Mouse (Mus musculus) kidney, embryonic 16.5 days (tissue): ENCODE measurements around the gene Btbd2. TPM values are rescaled to one million over a fixed set of nuclear protein-coding genes. Genes with fewer than 3 reads are reported as not detected.

Source experiments
- ATAC-seq: fragments of 200-750 bp; cut with Nextera tagmentation; 2 replicates; pipeline ENCODE4 v1.8.0; 2017; ENCODE audit warnings: moderate TSS enrichment; ENCODE audit not compliant: low FRiP score, low TSS enrichment
- H3K27ac ChIP-seq: fragments of 300-500 bp; sonication (generic); 2 replicates; pipeline ENCODE4 v1.5.1; 2014; ENCODE audit warnings: low read length
- H3K27me3 ChIP-seq: fragments of 300-500 bp; sonication (generic); 2 replicates; pipeline ENCODE4 v1.6.1; 2014; ENCODE audit warnings: low read length, control low read depth, mixed read lengths; ENCODE audit not compliant: insufficient read depth
- H3K36me3 ChIP-seq: fragments of 300-500 bp; sonication (generic); 2 replicates; pipeline ENCODE4 v1.6.1; 2014; ENCODE audit warnings: low read length, control low read depth, mixed read lengths; ENCODE audit not compliant: insufficient read depth
- H3K4me1 ChIP-seq: fragments of 300-500 bp; sonication (generic); 2 replicates; pipeline ENCODE4 v1.6.1; 2014; ENCODE audit warnings: low read length, control low read depth, mixed read lengths; ENCODE audit not compliant: insufficient read depth
- H3K4me2 ChIP-seq: fragments of 300-500 bp; sonication (generic); replicated peaks from 2 replicates; pipeline ENCODE4 v1.6.1; 2014; ENCODE audit warnings: low read depth, low read length
- H3K4me3 ChIP-seq: fragments of 300-500 bp; sonication (generic); 2 replicates; pipeline ENCODE4 v1.5.1; 2014; ENCODE audit warnings: mild to moderate bottlenecking, low read length
- H3K9ac ChIP-seq: fragments of 300-500 bp; sonication (generic); replicated peaks from 2 replicates; pipeline ENCODE4 v1.6.1; 2014; ENCODE audit warnings: low read length
- H3K9me3 ChIP-seq: fragments of 300-500 bp; sonication (generic); 2 replicates; pipeline ENCODE4 v1.6.1; 2016; ENCODE audit warnings: low read length, control low read depth
- whole genome bisulfite sequencing: fragments of 180-500 bp; shearing (Covaris S2); extraction: QIAGEN DNeasy Blood & Tissue Kit; methylation state at CpG from one replicate; pipeline ENCODE4 v1.1.7; 2014; 5-methylcytosine and 5-hydroxymethylcytosine counted together
- polyA plus RNA-seq: library from polyadenylated mRNA; unstranded; fragments of >200 nt; fragmentation: Nextera tagmentation; extraction: Ambion mirVana; gene quantifications from 2 replicates; pipeline ENCODE4 v1.2.1, GENCODE M21; 2015

The Btbd2 gene
- polyA plus RNA-seq, 1 experiment from 2014 or later = 74.8 TPM

DNA sequence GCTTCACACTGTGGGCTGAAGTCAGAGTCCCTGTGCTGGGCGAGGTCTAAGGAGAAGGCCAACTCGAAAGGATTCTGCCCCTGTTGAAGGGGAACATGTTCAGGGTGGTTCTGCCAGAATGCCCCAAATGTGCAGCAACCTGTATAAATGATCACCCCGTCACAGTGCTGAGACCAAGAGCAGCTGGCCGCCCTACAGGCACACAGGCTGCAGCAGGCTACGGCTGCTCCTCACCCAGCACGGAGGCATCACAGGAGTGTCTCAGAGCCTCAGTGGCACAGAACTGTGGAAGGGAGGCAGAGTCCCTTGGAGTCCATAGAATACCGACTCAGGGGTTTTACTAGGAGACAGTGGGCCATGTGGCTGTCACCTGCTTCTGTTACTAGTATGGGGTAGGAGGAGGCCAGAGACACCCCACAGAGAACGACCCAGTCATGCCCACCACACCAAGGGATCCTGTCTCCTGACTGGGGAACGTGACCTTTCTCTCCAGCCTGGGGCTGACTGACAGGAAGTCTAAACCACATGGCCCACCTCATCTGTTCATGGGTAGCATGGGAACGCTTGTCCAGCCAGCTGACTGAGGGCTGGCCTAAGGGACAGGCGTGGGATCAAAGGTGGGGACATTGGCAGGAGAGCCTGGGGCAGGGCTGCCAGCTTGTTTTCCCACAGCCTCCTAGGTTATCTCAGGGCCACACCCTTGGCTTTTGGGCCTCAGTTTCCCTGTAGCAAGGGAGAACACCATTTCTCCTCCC is 15.2 kb upstream of the Btbd2 start:
- Histone ChIP-seq H3K4me2 (no peak overlapping the region), H3K9ac (no peak overlapping the region; the same call in 1 of the 2 replicates), H3K4me3 (no peak overlapping the region), H3K9me3 (no peaks in the 10 kb centered on the region), H3K27ac (no peak overlapping the region), H3K27me3 (no peaks in the 10 kb centered on the region), H3K4me1 (peaks cover 31% of the 10 kb centered on the region), H3K36me3 (peaks cover 60% of the 10 kb centered on the region)
- 83% methylated on average over 11 of the region's 11 CpGs for WGBS
- ATAC-seq = no peak

DNA sequence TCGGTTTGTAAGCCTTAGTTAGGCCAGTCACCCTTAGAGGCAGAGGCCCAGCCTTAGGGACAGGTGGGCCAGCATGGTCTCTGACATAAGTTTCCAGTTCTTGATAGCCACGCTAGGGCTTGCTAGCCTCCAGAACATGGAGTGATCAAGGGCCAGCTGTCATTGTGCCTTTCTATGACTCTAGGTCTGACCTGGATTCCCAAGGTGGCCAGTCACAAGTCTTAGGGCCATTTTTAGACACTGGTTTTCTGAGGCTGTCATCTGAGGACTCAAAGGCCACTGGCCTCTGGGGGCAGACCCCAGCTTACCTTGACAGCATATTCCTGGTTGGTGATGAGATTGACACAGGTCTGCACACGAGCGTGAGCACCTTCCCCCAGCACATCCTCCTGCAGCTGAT is 14.4 kb upstream of the Btbd2 start:
- Histone ChIP-seq H3K9me3 (no peaks in the 10 kb centered on the region), H3K27ac (no peak overlapping the region), H3K9ac (no peak overlapping the region), H3K36me3 (peaks cover 69% of the 10 kb centered on the region), H3K4me1 (peaks cover 36% of the 10 kb centered on the region), H3K4me2 (no peak overlapping the region), H3K4me3 (no peak overlapping the region), H3K27me3 (no peaks in the 10 kb centered on the region)
- no peak for ATAC-seq
- 84% methylated on average over 4 of the region's 4 CpGs for WGBS

- WGBS = 92% methylated on average over 2 of the region's 2 CpGs
These were observed 13.7 kb upstream of the Btbd2 start for GRCm38 (mm10) chr10:80670531-80670930.

GRCm38 (mm10) chr10:80669737-80670485 is 13.0 kb upstream of the Btbd2 start:
- no peak overlapping the region for H3K4me2 ChIP-seq
- no peak overlapping the region for H3K27ac ChIP-seq
- 92% methylated on average over 7 of the region's 7 CpGs for WGBS
- H3K4me1 ChIP-seq = peaks cover 48% of the 10 kb centered on the region
- peaks cover 74% of the 10 kb centered on the region for H3K36me3 ChIP-seq
- no peaks in the 10 kb centered on the region for H3K27me3 ChIP-seq
- no peaks in the 10 kb centered on the region for H3K9me3 ChIP-seq
- H3K9ac ChIP-seq = no peak overlapping the region; the same call in 1 of the 2 replicates
- H3K4me3 ChIP-seq = no peak overlapping the region
- ATAC-seq = no peak

More at GRCm38 (mm10) chr10:80670531-80670930, 13.7 kb upstream of the Btbd2 start:
- H3K9ac ChIP-seq = no peak overlapping the region; the same call in 1 of the 2 replicates
- no peak for ATAC-seq
- no peaks in the 10 kb centered on the region for H3K27me3 ChIP-seq
- no peak overlapping the region for H3K27ac ChIP-seq
- no peaks in the 10 kb centered on the region for H3K9me3 ChIP-seq
- H3K4me3 ChIP-seq = no peak overlapping the region
- H3K4me1 ChIP-seq = peaks cover 43% of the 10 kb centered on the region
- no peak overlapping the region for H3K4me2 ChIP-seq
- peaks cover 74% of the 10 kb centered on the region for H3K36me3 ChIP-seq

- Histone ChIP-seq H3K27me3 (no peaks in the 10 kb centered on the region), H3K4me1 (peaks cover 48% of the 10 kb centered on the region)
- WGBS = 82% methylated on average over 12 of the region's 12 CpGs
These were observed 12.1 kb upstream of the Btbd2 start for GRCm38 (mm10) chr10:80669018-80669417.

DNA sequence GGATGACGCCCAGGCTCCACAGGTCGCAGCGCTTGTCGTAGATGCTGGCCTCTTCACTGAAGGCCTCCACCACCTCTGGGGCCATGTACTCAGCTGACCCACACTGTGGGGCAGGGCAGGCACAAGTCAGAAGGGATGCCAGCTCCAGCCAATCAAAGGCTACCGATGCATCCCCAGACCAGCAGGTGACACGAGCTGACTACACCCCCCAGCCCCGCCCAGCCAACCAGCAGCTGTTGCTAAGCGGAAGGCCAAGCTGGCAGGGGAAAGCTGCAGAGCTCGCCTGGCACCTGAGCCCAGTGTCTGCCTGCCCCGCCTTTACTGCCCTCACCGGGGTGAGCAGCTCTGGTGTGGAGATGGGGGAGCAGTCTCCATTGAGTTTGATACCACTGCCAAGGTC is 11.7 kb upstream of the Btbd2 start:
- Histone ChIP-seq H3K9me3 (no peaks in the 10 kb centered on the region), H3K27ac (no peak overlapping the region), H3K4me3 (no peak overlapping the region), H3K36me3 (peaks cover 72% of the 10 kb centered on the region), H3K4me1 (peaks cover 47% of the 10 kb centered on the region), H3K4me2 (no peak overlapping the region), H3K27me3 (no peaks in the 10 kb centered on the region), H3K9ac (no peak overlapping the region)
- WGBS = 78% methylated on average over 11 of the region's 11 CpGs
- ATAC-seq = no peak

More at GRCm38 (mm10) chr10:80669018-80669417, 12.1 kb upstream of the Btbd2 start:
- H3K36me3 ChIP-seq = peaks cover 74% of the 10 kb centered on the region
- no peak overlapping the region for H3K27ac ChIP-seq
- no peak for ATAC-seq
- no peak overlapping the region for H3K4me2 ChIP-seq
- no peaks in the 10 kb centered on the region for H3K9me3 ChIP-seq
- no peak overlapping the region for H3K4me3 ChIP-seq
- no peak overlapping the region for H3K9ac ChIP-seq

GRCm38 (mm10) chr10:80666837-80667412 is 10.1 kb upstream of the Btbd2 start:
- Histone ChIP-seq H3K4me2 (no peak overlapping the region), H3K4me3 (no peak overlapping the region), H3K4me1 (peaks cover 40% of the 10 kb centered on the region), H3K9me3 (no peaks in the 10 kb centered on the region), H3K27me3 (no peaks in the 10 kb centered on the region), H3K36me3 (peaks cover 61% of the 10 kb centered on the region), H3K27ac (no peak overlapping the region), H3K9ac (no peak overlapping the region)
- 73% methylated on average over 19 of the region's 19 CpGs for WGBS
- no peak for ATAC-seq

GRCm38 (mm10) chr10:80665981-80666733 is 9.3 kb upstream of the Btbd2 start:
- H3K4me2 ChIP-seq = no peak overlapping the region
- ATAC-seq = no peak
- WGBS = 58% methylated on average over 10 of the region's 10 CpGs
- peak overlapping the region; percentile 93 for H3K27ac ChIP-seq
- H3K27me3 ChIP-seq = no peaks in the 10 kb centered on the region
- H3K4me1 ChIP-seq = peaks cover 40% of the 10 kb centered on the region
- no peak overlapping the region for H3K4me3 ChIP-seq
- H3K9me3 ChIP-seq = no peaks in the 10 kb centered on the region
- 0 out of 2 replicates have a peak overlapping the region, but pooled peaks have one; percentile 8 for H3K9ac ChIP-seq
- peaks cover 53% of the 10 kb centered on the region for H3K36me3 ChIP-seq

DNA sequence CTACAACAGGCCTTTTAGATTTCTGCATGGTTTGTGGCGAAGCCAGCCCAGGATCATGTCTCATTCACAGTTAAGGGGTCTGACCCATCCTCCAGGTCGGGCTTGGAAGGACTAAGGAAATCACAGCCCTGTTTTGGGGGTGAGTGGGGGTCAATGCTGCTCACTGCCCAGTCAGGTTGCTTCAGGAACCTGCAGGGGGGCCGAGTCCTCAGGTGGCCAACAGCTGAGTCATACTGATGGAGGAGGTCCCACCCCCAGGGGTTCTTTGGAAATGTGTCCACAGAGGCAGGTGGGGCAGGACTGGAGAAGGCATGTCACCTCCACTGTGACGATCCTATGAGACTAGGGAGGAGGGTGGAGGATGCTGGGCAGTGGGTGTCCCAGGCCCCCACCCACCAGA is 8.6 kb upstream of the Btbd2 start:
- H3K9ac ChIP-seq = peak overlapping the region; percentile 51
- H3K4me3 ChIP-seq = no peak overlapping the region
- peak overlapping the region; percentile 93 for H3K27ac ChIP-seq
- 45% methylated on average over 4 of the region's 4 CpGs for WGBS
- H3K27me3 ChIP-seq = no peaks in the 10 kb centered on the region
- peak overlapping the region; percentile 46 for H3K4me2 ChIP-seq
- ATAC-seq = no peak
- peaks cover 48% of the 10 kb centered on the region for H3K36me3 ChIP-seq
- no peaks in the 10 kb centered on the region for H3K9me3 ChIP-seq
- H3K4me1 ChIP-seq = peaks cover 40% of the 10 kb centered on the region
